Mouse (Mus musculus) heart, adult 2 months (tissue): Measurements from ENCODE around the gene Tagln2.

Experiments
- CTCF ChIP-seq: fragments of 200-600 bp; IDR thresholded peaks from 2 replicates; pipeline ENCODE4 v1.8.1; 2022; ENCODE audit warnings: antibody characterized with exemption, mild to moderate bottlenecking, moderate library complexity
- POLR2A ChIP-seq: fragments of 200-500 bp; IDR thresholded peaks from 2 replicates; pipeline ENCODE4 v1.6.1; 2011; ENCODE audit warnings: mild to moderate bottlenecking, low read depth, low read length, control low read depth; ENCODE audit not compliant: insufficient read depth

DNA sequence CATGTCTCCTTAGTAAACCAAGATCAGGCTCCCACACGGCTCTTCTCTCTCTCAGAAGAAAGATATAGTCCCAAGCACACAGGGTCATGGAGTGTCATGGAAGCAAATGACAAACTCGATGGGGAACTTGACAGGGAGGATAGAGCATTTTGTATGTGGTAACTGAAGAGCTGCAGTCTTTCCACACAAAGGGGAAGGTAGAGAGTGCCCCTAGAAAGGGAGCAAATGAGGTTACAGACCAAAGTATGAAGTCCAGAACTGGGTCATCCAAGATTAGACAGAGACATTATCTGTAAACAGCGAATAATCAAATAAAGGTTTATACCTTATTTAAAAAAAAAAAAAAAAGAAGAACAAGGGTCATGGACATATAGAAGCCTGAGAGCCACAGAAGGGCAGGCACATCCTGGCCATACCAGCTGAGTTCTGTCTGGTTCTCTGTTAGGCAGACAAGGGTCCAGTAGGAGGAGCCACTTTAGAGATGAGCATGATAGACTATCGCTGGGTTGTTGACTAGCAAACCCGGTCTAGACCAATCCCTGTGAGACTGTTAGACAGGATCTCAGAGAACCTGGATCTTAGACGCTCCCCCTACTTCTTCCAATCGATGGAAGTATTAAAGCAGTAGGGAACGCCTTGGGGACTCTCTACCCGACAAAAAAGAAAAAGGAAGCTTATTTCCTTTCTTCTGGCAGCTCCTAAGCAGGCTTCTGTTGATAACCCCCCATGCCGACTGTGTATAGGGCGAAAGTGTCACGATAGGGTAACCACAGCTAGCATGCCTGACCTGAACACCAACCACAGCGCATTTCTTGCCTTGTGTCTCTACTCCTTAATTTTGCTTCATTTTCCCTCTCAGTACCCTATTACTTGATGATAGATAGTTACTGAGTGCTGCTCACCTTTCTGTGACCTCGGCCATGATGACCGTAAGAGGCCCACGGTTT, 36.2 kb upstream of the Tagln2 start:
- TF ChIP-seq CTCF (no peak), POLR2A (no peak)
